Mouse (Mus musculus): ENCODE data around the gene Slc26a8. TPM values are rescaled to one million over a fixed set of nuclear protein-coding genes. Genes with fewer than 3 reads are reported as not detected.

Slc26a8 gene
- total RNA-seq, 2 experiments from 2014 or later, result 0.16 to 0.78 TPM

DNA sequence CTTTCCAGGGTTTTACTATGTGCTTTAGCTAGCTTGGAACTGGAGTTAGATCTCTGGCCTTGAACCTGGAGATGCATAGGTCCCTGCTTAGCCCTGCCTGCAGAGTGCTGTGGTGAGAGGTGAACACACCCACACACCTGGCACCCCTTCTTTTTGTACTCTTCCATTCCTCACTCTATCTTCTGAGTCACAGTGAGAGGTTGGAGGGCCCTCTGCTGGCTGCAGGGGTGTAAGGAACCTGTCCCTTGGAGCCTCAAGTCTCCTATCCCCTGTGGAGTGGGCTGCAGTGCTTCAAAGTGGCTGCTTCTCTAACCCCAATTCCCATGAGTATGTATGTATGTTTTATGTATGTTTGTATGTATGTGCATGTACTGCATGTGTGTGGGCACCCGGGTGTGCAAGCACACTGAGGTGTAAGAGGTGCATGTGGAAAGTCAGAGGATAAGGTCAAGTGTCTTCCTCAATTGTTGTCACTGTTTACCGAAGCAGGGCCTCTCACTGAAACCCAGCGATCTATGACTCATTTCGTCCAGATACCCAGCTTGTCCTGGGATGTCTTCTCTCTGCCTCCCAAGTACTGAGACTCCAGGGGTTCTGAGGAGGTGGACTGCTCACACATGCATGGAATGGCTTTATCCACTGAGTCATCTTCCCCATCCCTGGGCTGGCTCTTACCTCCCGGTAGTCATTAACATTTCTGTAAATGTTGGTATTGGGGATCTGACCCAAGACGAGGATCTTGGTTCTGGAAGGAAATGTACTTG, 41.2 kb downstream of the Slc26a8 start:
- intact Hi-C loops (cut with DNase I), result no loop called here
- DNase-seq (ENCODE audit: low spot score), result no peak

DNA sequence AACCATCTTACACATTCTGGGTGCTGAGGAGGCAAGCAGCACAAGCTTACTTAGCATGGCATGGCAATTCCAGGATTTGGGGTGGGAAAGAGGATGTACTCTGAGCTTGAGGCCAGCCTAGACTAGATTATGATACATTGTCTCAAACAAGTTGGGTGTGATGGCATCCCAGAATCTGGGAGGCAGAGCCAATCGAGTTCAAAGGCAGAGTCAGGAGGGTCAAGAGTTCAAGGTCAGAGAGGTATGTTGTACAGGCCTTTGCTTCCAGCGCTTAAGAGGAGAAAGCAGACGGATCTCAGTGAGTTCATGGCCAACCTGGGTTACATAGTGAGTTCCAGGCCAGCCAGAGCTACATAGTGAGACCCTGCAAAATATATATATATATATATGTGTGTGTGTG, 43.8 kb downstream of the Slc26a8 start:
- DNase-seq (ENCODE audit: low spot score), result no peak
- intact Hi-C loops (cut with DNase I), result no loop called here

GRCm38 (mm10) chr17:28644112-28644511, 45.9 kb downstream of the Slc26a8 start:
- intact Hi-C loops (cut with DNase I), result no loop called here
- DNase-seq (ENCODE audit: low spot score), result no peak

DNA sequence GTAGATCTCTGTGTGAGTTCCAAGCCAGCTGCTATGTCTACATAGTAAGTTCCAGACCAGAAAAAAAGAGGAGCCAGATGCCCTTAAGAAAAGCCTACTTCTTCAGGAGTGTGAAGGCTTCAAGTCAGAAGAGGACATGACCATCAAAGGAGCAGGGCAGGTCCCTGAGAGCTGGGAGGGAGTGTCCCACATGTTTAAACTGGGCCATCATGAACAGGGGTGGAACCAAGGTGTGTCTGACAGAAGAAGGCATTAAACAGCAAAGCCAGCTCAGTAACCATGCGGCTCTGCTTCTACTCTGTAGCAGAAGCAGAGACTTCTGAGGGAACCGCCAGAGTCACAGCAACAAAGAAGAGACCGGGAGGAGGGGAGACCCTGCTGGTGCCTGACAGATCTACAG, 46.3 kb downstream of the Slc26a8 start:
- no peak for DNase-seq (ENCODE audit: low spot score)
- intact Hi-C loops (cut with DNase I), result no loop called here

GRCm38 (mm10) chr17:28640113-28640512, 49.9 kb downstream of the Slc26a8 start:
- intact Hi-C loops (cut with DNase I), result no loop called here
- DNase-seq (ENCODE audit: low spot score), result no peak

DNA sequence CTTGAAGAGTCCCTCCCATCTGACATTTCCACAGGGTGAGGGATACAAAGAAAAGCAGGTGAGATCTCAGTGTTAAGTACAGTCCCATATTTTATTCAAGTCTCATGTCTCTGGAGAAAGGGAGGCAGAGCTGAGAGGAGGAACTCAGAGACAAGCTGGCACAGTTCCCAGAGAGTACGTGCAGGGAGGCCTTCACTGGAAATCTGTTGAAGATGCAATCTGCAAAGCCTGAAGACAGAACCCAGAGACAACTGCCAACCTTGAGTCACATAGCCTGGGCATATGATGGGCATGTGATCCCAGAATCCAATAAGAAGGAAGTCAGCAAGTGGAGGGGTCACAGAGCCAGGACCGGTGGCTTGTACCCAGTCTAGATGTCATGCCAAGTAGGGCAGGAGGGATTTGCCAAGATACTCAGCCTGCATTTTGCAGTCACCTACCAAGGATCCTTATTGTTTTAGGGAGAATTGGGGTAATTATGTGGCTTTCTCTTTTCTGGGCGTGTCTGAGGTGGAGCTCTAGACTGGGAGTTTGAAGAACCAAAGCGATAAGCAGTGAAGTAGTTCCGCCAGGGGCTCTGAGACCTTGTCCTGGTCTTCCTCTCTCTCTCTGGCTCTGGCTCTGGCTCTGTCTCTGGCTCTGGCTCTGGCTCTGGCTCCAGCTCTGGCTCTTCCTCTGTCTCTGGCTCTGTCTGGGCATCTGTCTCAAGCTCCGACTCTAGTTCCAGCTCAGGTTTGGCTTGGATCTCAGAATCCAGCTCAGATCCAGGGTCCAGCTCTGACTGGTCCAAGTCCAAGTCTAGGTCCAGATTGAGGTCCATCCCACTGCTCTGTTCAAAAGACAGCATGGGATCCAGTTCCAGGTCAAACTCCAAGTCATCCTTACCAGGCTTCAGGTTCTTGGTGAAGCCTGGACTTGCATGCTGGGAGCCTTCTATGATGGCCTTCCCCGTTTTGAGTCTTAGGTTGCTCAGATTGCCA, 52.0 kb downstream of the Slc26a8 start:
- intact Hi-C loops (cut with DNase I), result no loop called here
- no peak for DNase-seq (ENCODE audit: low spot score)

DNA sequence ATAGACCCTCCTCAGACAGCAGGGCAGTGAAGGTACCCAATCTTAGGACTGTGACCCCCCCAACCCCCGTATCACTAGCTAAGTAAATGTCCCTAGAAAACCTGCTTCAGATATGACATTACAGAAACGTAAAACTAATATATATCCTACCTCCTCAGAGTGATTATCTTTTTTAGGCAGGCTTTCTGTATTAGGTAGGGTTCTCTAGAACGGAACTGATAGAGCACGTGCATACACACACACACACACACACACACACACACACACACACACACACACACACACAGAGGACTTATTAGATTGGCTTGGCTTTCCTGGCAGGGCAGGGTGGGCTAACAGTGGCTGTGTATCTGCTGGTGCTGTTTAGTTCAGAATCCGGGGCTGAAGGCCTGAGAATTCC, 54.2 kb downstream of the Slc26a8 start:
- no peak for DNase-seq (ENCODE audit: low spot score)
- intact Hi-C loops (cut with DNase I), result no loop called here

- intact Hi-C loops (cut with DNase I), result no loop called here
- DNase-seq (ENCODE audit: low spot score), result no peak
Measured at GRCm38 (mm10) chr17:28629125-28629524, 60.9 kb downstream of the Slc26a8 start.

- intact Hi-C loops (cut with DNase I), result no loop called here
- no peak for DNase-seq (ENCODE audit: low spot score)
Measured at GRCm38 (mm10) chr17:28628248-28629124, 61.5 kb downstream of the Slc26a8 start.

DNA sequence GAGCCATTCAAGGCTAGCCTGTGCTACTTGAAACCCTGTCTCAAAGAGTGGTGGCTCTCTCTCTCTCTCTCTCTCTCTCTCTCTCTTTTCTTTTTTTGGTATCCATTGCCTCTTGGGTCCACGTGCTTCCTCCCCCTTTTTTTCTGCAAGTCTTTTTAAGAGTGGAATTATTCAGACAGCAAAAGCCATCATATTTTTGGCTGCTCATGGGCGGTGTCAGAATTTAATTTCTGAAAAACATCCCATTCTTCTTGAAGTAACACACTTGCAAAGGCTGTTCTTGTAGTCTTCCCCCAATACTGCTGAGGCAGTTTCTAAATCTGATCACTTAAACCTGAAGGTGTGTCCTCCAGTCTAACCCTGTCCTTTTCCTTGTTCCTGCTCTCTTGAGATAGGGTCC, 63.1 kb downstream of the Slc26a8 start:
- no peak for DNase-seq (ENCODE audit: low spot score)
- intact Hi-C loops (cut with DNase I), result no loop called here

- intact Hi-C loops (cut with DNase I), result no loop called here
- DNase-seq (ENCODE audit: low spot score), result no peak
Measured at GRCm38 (mm10) chr17:28625327-28625726, 64.7 kb downstream of the Slc26a8 start.

DNA sequence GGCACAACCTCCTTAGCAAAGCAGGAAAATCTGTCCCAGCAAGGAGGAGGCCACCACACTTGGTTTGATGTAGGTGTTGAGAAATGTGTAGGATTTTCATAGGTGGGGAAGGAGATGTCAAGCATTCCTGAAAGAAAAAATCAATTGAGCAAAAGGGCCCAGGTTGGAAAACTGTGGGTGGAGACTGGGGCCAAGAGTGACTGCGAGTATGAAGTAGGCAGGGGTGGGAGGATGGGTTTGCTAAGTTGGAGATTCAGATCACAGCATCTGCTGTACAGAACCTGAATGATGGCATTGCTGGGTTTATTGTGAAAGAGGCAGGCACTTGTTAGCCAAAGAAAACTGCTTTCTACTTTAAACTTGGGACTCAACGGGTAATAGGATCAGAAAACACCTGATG, 65.2 kb downstream of the Slc26a8 start:
- intact Hi-C loops (cut with DNase I), result no loop called here
- DNase-seq (ENCODE audit: low spot score), result no peak

- peak; percentile 80 for DNase-seq (ENCODE audit: low spot score)
- intact Hi-C loops (cut with DNase I), result no loop called here
Measured at GRCm38 (mm10) chr17:28622300-28622759, 67.7 kb downstream of the Slc26a8 start, which contains the start of gene Srpk1. Gene Srpk1 (minus strand): TSS chr17:28622709.

- intact Hi-C loops (cut with DNase I), result no loop called here
- peak; percentile 31 for DNase-seq (ENCODE audit: low spot score)
Measured at GRCm38 (mm10) chr17:28621381-28622299, 68.4 kb downstream of the Slc26a8 start.

- no peak for DNase-seq (ENCODE audit: low spot score)
- intact Hi-C loops (cut with DNase I), result no loop called here
Measured at GRCm38 (mm10) chr17:28618775-28619174, 71.3 kb downstream of the Slc26a8 start.

DNA sequence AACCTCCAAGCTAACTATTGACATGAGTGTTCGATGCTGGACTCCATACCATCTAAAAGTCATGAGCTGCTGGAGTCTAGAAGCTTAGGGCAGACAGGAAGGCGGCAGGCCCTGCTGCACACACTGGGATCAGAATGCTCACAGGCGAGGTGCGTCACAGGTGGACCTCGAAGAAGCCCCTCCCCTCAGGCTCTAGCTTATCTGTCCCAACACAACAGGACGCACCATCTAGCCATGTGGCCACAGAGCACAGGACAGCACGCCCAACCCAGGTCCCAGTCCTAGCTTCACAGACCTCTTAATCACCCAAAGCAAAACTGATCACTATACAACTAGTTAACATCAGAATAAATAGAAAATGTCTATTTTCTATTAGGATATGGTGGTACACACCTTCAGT, 71.9 kb downstream of the Slc26a8 start:
- no peak for DNase-seq (ENCODE audit: low spot score)
- intact Hi-C loops (cut with DNase I), result no loop called here

- intact Hi-C loops (cut with DNase I), result no loop called here
- DNase-seq (ENCODE audit: low spot score), result no peak
Measured at GRCm38 (mm10) chr17:28617636-28618035, 72.4 kb downstream of the Slc26a8 start.

DNA sequence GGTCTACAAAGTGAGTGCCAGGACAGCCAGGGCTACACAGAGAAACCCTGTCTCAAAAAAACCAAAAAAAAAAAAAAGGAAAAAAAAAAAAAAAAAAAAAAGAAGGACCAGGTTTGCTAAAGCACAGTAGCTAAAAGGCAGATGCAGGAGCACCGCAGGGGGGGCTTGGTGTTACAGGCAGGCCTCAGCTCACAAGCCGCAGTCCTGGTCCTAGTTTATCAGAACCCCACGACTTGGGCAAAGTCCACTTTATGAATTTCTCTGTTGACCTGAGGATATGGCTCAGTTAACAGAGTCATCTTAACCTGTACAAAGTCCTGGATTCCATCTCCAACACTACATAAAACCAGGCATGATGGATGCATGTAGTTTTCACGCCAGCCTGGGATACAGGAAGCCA, 74.7 kb downstream of the Slc26a8 start:
- DNase-seq (ENCODE audit: low spot score), result no peak
- intact Hi-C loops (cut with DNase I), result no loop called here

GRCm38 (mm10) chr17:28613096-28613495, 76.9 kb downstream of the Slc26a8 start:
- intact Hi-C loops (cut with DNase I), result no loop called here
- DNase-seq (ENCODE audit: low spot score), result no peak
